ENCODE assay signal across 21 mouse cellular contexts in the genomic region with DNA sequence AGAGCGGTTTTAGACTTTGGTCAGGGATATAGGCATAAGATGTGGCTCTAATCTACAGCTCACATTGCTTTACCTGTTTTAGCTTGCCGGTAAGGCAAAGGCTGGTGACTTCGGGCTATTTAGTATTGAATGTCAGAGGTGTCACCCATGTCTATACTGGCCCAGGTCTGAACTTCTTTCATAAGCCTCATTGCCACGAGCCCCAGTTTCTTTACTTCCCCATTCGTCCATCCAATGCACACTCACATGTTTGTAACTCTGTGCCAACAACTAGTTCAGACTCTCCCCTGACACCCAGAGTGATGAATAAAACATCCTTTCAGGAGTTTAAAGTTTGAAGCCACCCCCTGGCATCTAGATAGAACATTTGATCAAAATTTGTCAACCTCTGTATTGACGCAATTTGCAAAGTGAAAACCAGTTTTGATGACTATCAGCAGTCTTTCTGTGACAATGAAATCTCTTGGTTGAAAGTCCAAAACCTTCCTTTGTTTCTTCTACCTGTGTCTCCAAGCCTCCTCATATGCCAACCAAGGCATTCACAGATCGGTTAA.
DNase-seq lines count a peak whose midpoint lies in the region; ATAC-seq and TF ChIP-seq lines count a peak whose summit lies in the region.
"Had no signal": no experiment of that assay in that cellular context is flagged by ENCODE, and none has a peak within 500 bp of the region (broad histone marks: within the 10 kb centered on the region; RNA-seq: fewer than 3 reads in every experiment).

No protein-coding gene starts in this region.

- 87% methylated on average over 7 of the region's 7 CpGs for WGBS in thymus, adult 2 months
- WGBS in intestine, embryonic 15.5 days, result 91% methylated on average over 7 of the region's 7 CpGs
- WGBS in cerebellum, adult 2 months, result 92% methylated on average over 7 of the region's 7 CpGs
- WGBS in intestine, postnatal 0 days, result 89% methylated on average over 7 of the region's 7 CpGs

- no peak for ATAC-seq in CD4-positive, CD25-positive, alpha-beta regulatory T cell, adult 4 months
- peak; percentile 51 for ATAC-seq in megakaryocyte progenitor cell, adult 5-6 weeks (replicated peaks; ENCODE audit: poor library complexity)
- ATAC-seq in intestine, embryonic 15.5 days, result no peak
- ATAC-seq in intestine, postnatal 0 days, result no peak
- ATAC-seq: forebrain, embryonic 15.5 days had no signal

- no peak overlapping the region for H3K9ac ChIP-seq in intestine, embryonic 15.5 days
- no peak overlapping the region for H3K9ac ChIP-seq in intestine, postnatal 0 days (ENCODE audit: low read depth, low read length)
- H3K9ac ChIP-seq: forebrain, embryonic 15.5 days; heart, embryonic 15.5 days; hindbrain, embryonic 14.5 days had no signal

- peak; percentile 58 for DNase-seq in CD4-positive, CD25-positive, alpha-beta regulatory T cell, adult 2 months (ENCODE audit: low read depth, low spot score)
- DNase-seq in thymus, adult 2 months, result no peak
- DNase-seq in thymus, postnatal 25 days, result no peak
- DNase-seq in cerebellum, adult 2 months, result no peak
- DNase-seq: adrenal gland, adult 2 months; adrenal gland, postnatal 25 days; B cell, adult 2 months; cerebellum, adult 18-20 months; cerebellum, postnatal 10 days; gastrocnemius, postnatal 36 days; heart, postnatal 14 days had no signal

- H3K27me3 ChIP-seq in thymus, adult 2 months (ENCODE audit: control insufficient read depth, insufficient read depth, low read length), result no peaks in the 10 kb centered on the region
- no peaks in the 10 kb centered on the region for H3K27me3 ChIP-seq in intestine, embryonic 15.5 days (replicated peaks)
- H3K27me3 ChIP-seq in cerebellum, adult 2 months (ENCODE audit: control insufficient read depth, insufficient read depth, low read length), result no peaks in the 10 kb centered on the region
- H3K27me3 ChIP-seq in intestine, postnatal 0 days (replicated peaks; ENCODE audit: control insufficient read depth, insufficient read depth, low read length), result no peaks in the 10 kb centered on the region
- H3K27me3 ChIP-seq: forebrain, embryonic 15.5 days; heart, embryonic 15.5 days had no signal

- no peaks in the 10 kb centered on the region for H3K9me3 ChIP-seq in intestine, embryonic 15.5 days
- no peaks in the 10 kb centered on the region for H3K9me3 ChIP-seq in intestine, postnatal 0 days (ENCODE audit: control insufficient read depth)
- H3K9me3 ChIP-seq: embryonic facial prominence, embryonic 10.5 days; forebrain, embryonic 10.5 days; forebrain, embryonic 15.5 days; heart, embryonic 15.5 days had no signal

- no peak for TF ChIP-seq POLR2A in thymus, adult 2 months (IDR thresholded peaks at IDR 0.05; ENCODE audit: control insufficient read depth, extremely low read depth, insufficient read depth, low read length, poor library complexity)
- TF ChIP-seq POLR2A in cerebellum, adult 2 months (IDR thresholded peaks at IDR 0.05; ENCODE audit: borderline replicate concordance, insufficient read depth, low read length), result no peak

- H3K4me1 ChIP-seq in thymus, adult 2 months (replicated peaks; ENCODE audit: control insufficient read depth, insufficient read depth, low read length), result peaks cover 26% of the 10 kb centered on the region
- no peaks in the 10 kb centered on the region for H3K4me1 ChIP-seq in intestine, embryonic 15.5 days (replicated peaks)
- H3K4me1 ChIP-seq in cerebellum, adult 2 months (ENCODE audit: control insufficient read depth, insufficient read depth, low read length), result no peaks in the 10 kb centered on the region
- no peaks in the 10 kb centered on the region for H3K4me1 ChIP-seq in intestine, postnatal 0 days (replicated peaks; ENCODE audit: control insufficient read depth, insufficient read depth, low read length)
- H3K4me1 ChIP-seq: forebrain, embryonic 10.5 days; forebrain, embryonic 15.5 days; heart, embryonic 15.5 days had no signal

- no peaks in the 10 kb centered on the region for H3K36me3 ChIP-seq in thymus, adult 2 months (ENCODE audit: control insufficient read depth, insufficient read depth, low read length)
- H3K36me3 ChIP-seq in intestine, embryonic 15.5 days, result no peaks in the 10 kb centered on the region
- no peaks in the 10 kb centered on the region for H3K36me3 ChIP-seq in intestine, postnatal 0 days (ENCODE audit: control insufficient read depth, insufficient read depth)
- H3K36me3 ChIP-seq: embryonic facial prominence, embryonic 10.5 days; forebrain, embryonic 10.5 days; forebrain, embryonic 15.5 days; heart, embryonic 15.5 days had no signal

- no peak for TF ChIP-seq CTCF in thymus, adult 2 months (IDR thresholded peaks at IDR 0.05; ENCODE audit: borderline replicate concordance, control insufficient read depth, extremely low read depth, insufficient read depth, low read length, poor library complexity)
- TF ChIP-seq CTCF in cerebellum, adult 2 months (IDR thresholded peaks at IDR 0.05; ENCODE audit: borderline replicate concordance, insufficient read depth, low read depth, low read length), result no peak
- no peak for TF ChIP-seq CTCF in intestine, postnatal 0 days (IDR thresholded peaks at IDR 0.05; ENCODE audit: low read depth)

- H3K27ac ChIP-seq in thymus, adult 2 months (ENCODE audit: control insufficient read depth, insufficient read depth, low read length), result peak overlapping the region; percentile 13; the same call in 1 of the 2 replicates
- no peak overlapping the region for H3K27ac ChIP-seq in intestine, embryonic 15.5 days
- no peak overlapping the region for H3K27ac ChIP-seq in cerebellum, adult 2 months (ENCODE audit: insufficient read depth, low read length)
- no peak overlapping the region for H3K27ac ChIP-seq in intestine, postnatal 0 days (ENCODE audit: low read depth, low read length)
- H3K27ac ChIP-seq: embryonic facial prominence, embryonic 10.5 days; forebrain, embryonic 10.5 days; forebrain, embryonic 15.5 days; heart, embryonic 15.5 days; hindbrain, embryonic 14.5 days had no signal

- no peak overlapping the region for H3K4me2 ChIP-seq in intestine, embryonic 15.5 days (replicated peaks)
- no peak overlapping the region for H3K4me2 ChIP-seq in intestine, postnatal 0 days (replicated peaks; ENCODE audit: low read depth)
- H3K4me2 ChIP-seq: forebrain, embryonic 15.5 days; heart, embryonic 11.5 days; heart, embryonic 15.5 days; hindbrain, embryonic 14.5 days had no signal

- no peak overlapping the region for H3K4me3 ChIP-seq in thymus, adult 2 months (ENCODE audit: control insufficient read depth, insufficient read depth, low read length)
- no peak overlapping the region for H3K4me3 ChIP-seq in intestine, embryonic 15.5 days (replicated peaks)
- H3K4me3 ChIP-seq in cerebellum, adult 2 months (replicated peaks; ENCODE audit: insufficient read depth, low read depth, low read length), result no peak overlapping the region
- H3K4me3 ChIP-seq in intestine, postnatal 0 days (ENCODE audit: low read depth, low read length), result no peak overlapping the region
- H3K4me3 ChIP-seq: embryonic facial prominence, embryonic 10.5 days; forebrain, embryonic 10.5 days; forebrain, embryonic 15.5 days; heart, embryonic 15.5 days had no signal
